Mouse (Mus musculus) liver, embryonic 13.5 days (tissue): ENCODE measurements around the gene Ttc41. TPM values are rescaled to one million over a fixed set of nuclear protein-coding genes. Genes with fewer than 3 reads are reported as not detected.

Experiments
- ATAC-seq: fragments of 200-750 bp; cut with Nextera tagmentation; 2 replicates; pipeline ENCODE4 v1.8.0; 2017; ENCODE audit warnings: low read depth, mild to moderate bottlenecking, moderate number of reproducible peaks, moderate library complexity
- DNase-seq: peaks from one replicate; pipeline ENCODE4 v3.0.0; 2022
- H3K27ac ChIP-seq: fragments of 300-500 bp; sonication (generic); 2 replicates; pipeline ENCODE4 v1.5.1; 2015; ENCODE audit warnings: moderate library complexity, mild to moderate bottlenecking, inconsistent platforms
- H3K27me3 ChIP-seq: fragments of 300-500 bp; sonication (generic); 2 replicates; pipeline ENCODE4 v1.6.1; 2015; ENCODE audit warnings: mild to moderate bottlenecking, inconsistent platforms
- H3K36me3 ChIP-seq: fragments of 300-500 bp; sonication (generic); 2 replicates; pipeline ENCODE4 v1.6.1; 2015; ENCODE audit warnings: mild to moderate bottlenecking, inconsistent platforms
- H3K4me1 ChIP-seq: fragments of 300-500 bp; sonication (generic); replicated peaks from 2 replicates; pipeline ENCODE4 v1.6.1; 2015; ENCODE audit warnings: inconsistent platforms
- H3K4me2 ChIP-seq: fragments of 300-500 bp; sonication (generic); 2 replicates; pipeline ENCODE4 v1.6.1; 2015; ENCODE audit warnings: inconsistent platforms, mild to moderate bottlenecking, moderate library complexity
- H3K4me3 ChIP-seq: fragments of 300-500 bp; sonication (generic); replicated peaks from 2 replicates; pipeline ENCODE4 v1.5.1; 2015; ENCODE audit warnings: mild to moderate bottlenecking, inconsistent platforms
- H3K9ac ChIP-seq: fragments of 300-500 bp; sonication (generic); 2 replicates; pipeline ENCODE4 v1.6.1; 2015; ENCODE audit warnings: mild to moderate bottlenecking, inconsistent platforms
- H3K9me3 ChIP-seq: fragments of 300-500 bp; sonication (generic); replicated peaks from 2 replicates; pipeline ENCODE4 v1.6.1; 2016; ENCODE audit warnings: inconsistent platforms
- WGBS: fragments of 180-500 bp; shearing (Covaris S2); methylation state at CpG from one replicate; pipeline ENCODE4 v1.1.7; 2015; ENCODE audit not compliant: insufficient replicate concordance; 5-methylcytosine and 5-hydroxymethylcytosine counted together
- polyA plus RNA-seq: library from polyadenylated mRNA; unstranded; fragments of >200 nt; fragmentation: Nextera tagmentation; extraction: Ambion mirVana; gene quantifications from 2 replicates; pipeline ENCODE4 v1.2.1, GENCODE M21; 2015

Ttc41 gene
- polyA plus RNA-seq, 1 experiment from 2014 or later = 0.69 TPM

DNA sequence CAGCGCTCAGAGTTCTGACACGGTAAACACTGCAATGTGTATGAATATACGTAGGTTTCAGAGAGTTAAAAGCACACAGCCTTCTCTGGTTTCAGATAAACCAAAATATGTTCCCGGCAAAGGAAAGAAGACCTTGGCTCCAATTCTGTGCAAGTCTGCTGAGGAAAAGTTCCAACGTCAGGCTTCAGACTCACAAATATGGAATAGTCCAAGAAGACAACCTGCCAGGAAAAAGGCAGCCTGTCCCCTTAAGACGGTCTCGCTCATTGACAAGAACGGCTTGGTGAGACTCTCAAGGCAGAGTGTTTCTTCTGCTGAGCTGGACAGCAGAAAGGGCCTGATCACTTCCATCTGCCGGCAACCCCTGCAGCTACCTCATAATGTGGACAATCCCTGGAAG, 70.7 kb downstream of the Ttc41 start:
- WGBS = 72% methylated on average over 9 of the region's 9 CpGs
- no peak for ATAC-seq
- no peaks in the 10 kb centered on the region for H3K36me3 ChIP-seq

GRCm38 (mm10) chr10:86777614-86778319, 72.2 kb downstream of the Ttc41 start:
- Histone ChIP-seq H3K9me3 (no peaks in the 10 kb centered on the region), H3K9ac (peak overlapping the region; percentile 58), H3K4me3 (peak overlapping the region; percentile 74), H3K36me3 (no peaks in the 10 kb centered on the region), H3K4me2 (peak overlapping the region; percentile 99), H3K4me1 (peaks cover 42% of the 10 kb centered on the region), H3K27ac (peak overlapping the region; percentile 39; the same call in 1 of the 2 replicates), H3K27me3 (no peaks in the 10 kb centered on the region)
- ATAC-seq (no peak), DNase-seq (no peak)
- WGBS = 32% methylated on average over 19 of the region's 19 CpGs

More for the DNA sequence above, 70.7 kb downstream of the Ttc41 start:
- no peak for DNase-seq
- Histone ChIP-seq H3K27me3 (no peaks in the 10 kb centered on the region), H3K4me1 (peaks cover 36% of the 10 kb centered on the region), H3K4me3 (no peak overlapping the region), H3K9me3 (no peaks in the 10 kb centered on the region), H3K9ac (no peak overlapping the region), H3K27ac (no peak overlapping the region), H3K4me2 (no peak overlapping the region)

DNA sequence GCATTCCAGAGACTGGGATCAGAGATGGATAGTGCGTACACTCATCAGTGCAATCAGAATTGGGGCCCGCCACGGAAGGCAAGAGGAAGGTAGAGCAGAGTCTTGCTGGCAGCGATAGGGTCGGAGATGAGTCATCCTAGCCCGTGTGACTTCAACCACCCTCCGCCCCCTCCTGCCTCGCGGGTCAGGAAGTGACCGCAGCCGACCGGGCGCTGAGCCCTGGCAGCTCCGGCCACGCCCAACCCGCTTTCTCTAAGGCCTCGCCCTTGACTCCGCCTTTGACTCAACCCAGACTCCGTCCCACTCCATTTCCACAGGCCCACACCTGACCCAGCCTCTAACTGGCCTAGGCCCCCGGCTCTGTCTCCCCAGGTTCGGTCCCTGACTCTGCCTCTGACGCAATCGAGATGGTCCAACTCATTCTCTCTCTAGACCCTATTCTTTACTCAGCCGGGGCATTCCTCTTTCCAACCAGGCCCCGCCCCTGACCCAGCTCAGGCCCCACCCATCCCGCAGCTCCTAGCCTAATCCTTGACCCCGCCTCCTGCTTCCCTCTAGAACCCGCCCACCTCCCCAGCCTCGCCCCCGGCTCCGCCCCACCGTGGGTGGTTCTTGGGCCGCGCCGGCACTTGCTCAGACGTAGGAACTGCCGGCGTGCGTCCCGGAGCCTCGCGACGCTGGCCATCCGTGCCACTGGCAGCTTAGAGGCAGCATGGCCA, 72.9 kb downstream of the Ttc41 start, which contains the start of gene Nt5dc3:
Gene Nt5dc3 (plus strand): TSS at position 608 of the 719 bp plus-strand sequence.
- H3K4me1 ChIP-seq = peaks cover 42% of the 10 kb centered on the region
- ATAC-seq (peak; percentile 95), DNase-seq (peak; percentile 95)
- peak within 1 kb of the TSS; percentile 82 for H3K9ac ChIP-seq
- H3K36me3 ChIP-seq = no peaks in the 10 kb centered on the region
- no peaks in the 10 kb centered on the region for H3K27me3 ChIP-seq
- WGBS = 1% methylated on average over 44 of the region's 44 CpGs
- peak within 1 kb of the TSS; percentile 72 for H3K27ac ChIP-seq
- H3K4me3 ChIP-seq = peak within 1 kb of the TSS; percentile 74
- H3K9me3 ChIP-seq = no peaks in the 10 kb centered on the region
- peak within 1 kb of the TSS; percentile 99 for H3K4me2 ChIP-seq

GRCm38 (mm10) chr10:86779117-86779755, 73.6 kb downstream of the Ttc41 start:
- H3K4me3 ChIP-seq = peak overlapping the region; percentile 74
- no peaks in the 10 kb centered on the region for H3K27me3 ChIP-seq
- peaks cover 42% of the 10 kb centered on the region for H3K4me1 ChIP-seq
- under 1% methylated on average over 56 of the region's 58 CpGs for WGBS
- no peaks in the 10 kb centered on the region for H3K36me3 ChIP-seq
- ATAC-seq = peak; percentile 8
- peak overlapping the region; percentile 82 for H3K9ac ChIP-seq
- H3K9me3 ChIP-seq = no peaks in the 10 kb centered on the region
- peak; percentile 36 for DNase-seq
- H3K27ac ChIP-seq = peak overlapping the region; percentile 43
- peak overlapping the region; percentile 99 for H3K4me2 ChIP-seq

GRCm38 (mm10) chr10:86779816-86780500, 74.3 kb downstream of the Ttc41 start:
- Histone ChIP-seq H3K27ac (no peak overlapping the region), H3K27me3 (no peaks in the 10 kb centered on the region), H3K36me3 (no peaks in the 10 kb centered on the region), H3K9me3 (no peaks in the 10 kb centered on the region), H3K9ac (peak overlapping the region; percentile 82), H3K4me1 (peaks cover 42% of the 10 kb centered on the region), H3K4me2 (peak overlapping the region; percentile 99), H3K4me3 (peak overlapping the region; percentile 74)
- 13% methylated on average over 12 of the region's 12 CpGs for WGBS
- ATAC-seq (no peak), DNase-seq (no peak)

DNA sequence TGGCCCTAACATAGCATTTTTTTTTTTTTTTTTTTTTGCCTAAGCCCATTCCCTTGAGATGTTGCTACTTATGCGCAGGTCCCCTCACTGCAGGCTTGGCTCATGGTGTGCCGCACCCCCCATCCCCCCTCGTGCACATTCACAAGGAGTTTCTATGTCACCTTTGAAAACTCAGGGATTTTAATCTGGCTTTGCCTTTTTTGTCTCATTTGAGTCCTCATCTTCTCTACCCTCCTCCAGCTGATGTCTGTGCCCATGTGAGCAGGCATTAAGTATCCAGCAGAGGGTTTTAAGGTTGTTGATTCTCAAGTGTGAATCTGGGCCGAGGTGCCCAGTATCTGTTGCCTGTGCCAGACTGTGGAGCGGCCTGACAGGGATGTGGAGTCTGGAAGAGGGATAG, 76.0 kb downstream of the Ttc41 start:
- Histone ChIP-seq H3K36me3 (no peaks in the 10 kb centered on the region), H3K4me3 (no peak overlapping the region), H3K9ac (no peak overlapping the region), H3K4me1 (peaks cover 42% of the 10 kb centered on the region), H3K9me3 (no peaks in the 10 kb centered on the region), H3K27ac (no peak overlapping the region), H3K4me2 (no peak overlapping the region), H3K27me3 (no peaks in the 10 kb centered on the region)
- no peak for DNase-seq
- 55% methylated on average over 5 of the region's 5 CpGs for WGBS
- ATAC-seq = no peak

GRCm38 (mm10) chr10:86782656-86783055, 77.0 kb downstream of the Ttc41 start:
- Histone ChIP-seq H3K9me3 (no peaks in the 10 kb centered on the region), H3K4me3 (no peak overlapping the region), H3K27ac (no peak overlapping the region), H3K27me3 (no peaks in the 10 kb centered on the region), H3K4me1 (peaks cover 40% of the 10 kb centered on the region), H3K9ac (no peak overlapping the region), H3K36me3 (no peaks in the 10 kb centered on the region), H3K4me2 (no peak overlapping the region)
- DNase-seq (no peak), ATAC-seq (no peak)
- 66% methylated on average over 5 of the region's 5 CpGs for WGBS

DNA sequence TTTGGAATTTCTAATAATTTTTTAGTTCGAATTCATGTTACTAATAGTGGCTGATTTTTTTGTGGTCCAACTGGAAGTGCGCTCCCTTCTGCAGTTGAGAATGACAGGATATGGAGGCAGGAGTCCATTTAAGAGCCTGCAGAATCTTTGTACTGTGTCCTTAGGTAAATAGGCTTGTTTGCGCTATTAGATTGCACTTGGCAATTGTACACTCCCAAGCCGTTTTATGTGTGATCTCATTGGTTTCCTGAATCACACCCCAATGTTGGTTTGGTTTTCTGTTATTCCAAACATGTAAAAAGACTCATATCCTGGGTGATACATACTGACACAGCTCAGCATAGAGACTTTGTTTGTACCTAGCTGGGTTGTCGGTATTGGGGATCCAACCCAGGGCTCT, 78.0 kb downstream of the Ttc41 start:
- Histone ChIP-seq H3K4me2 (no peak overlapping the region), H3K9me3 (no peaks in the 10 kb centered on the region), H3K27ac (no peak overlapping the region), H3K4me3 (no peak overlapping the region), H3K9ac (no peak overlapping the region), H3K36me3 (no peaks in the 10 kb centered on the region), H3K27me3 (no peaks in the 10 kb centered on the region), H3K4me1 (peaks cover 30% of the 10 kb centered on the region)
- DNase-seq (no peak), ATAC-seq (no peak)
- 68% methylated on average over 5 of the region's 5 CpGs for WGBS

DNA sequence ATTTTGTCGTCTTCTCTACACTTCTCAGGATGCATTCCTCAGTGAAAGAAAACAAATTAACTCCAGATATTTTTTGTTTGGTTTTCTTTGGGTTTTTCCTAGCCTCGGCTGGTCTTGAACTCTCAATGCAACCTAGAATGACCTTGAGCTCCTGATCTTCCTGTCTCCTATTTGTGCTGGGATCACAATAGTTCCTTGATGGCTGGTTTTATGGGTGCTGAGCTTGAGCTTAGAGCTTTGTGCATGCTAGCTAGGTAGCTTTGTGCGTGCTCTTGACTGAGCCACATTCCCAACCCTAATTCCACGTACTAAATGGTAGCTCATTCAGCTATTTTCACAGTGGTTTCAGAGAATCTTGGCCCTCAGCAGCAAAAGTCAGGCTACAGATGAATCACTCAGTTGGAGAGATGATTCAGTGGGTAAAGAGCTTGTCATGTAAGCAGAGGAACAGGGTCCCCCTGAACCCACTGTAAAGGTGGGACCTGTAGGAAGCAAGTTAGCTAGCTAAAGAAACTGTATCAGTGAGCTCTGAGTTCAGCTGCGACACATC, 78.6 kb downstream of the Ttc41 start:
- DNase-seq = no peak
- H3K4me3 ChIP-seq = no peak overlapping the region
- H3K9ac ChIP-seq = no peak overlapping the region
- H3K36me3 ChIP-seq = no peaks in the 10 kb centered on the region
- 77% methylated on average over 5 of the region's 5 CpGs for WGBS
- H3K9me3 ChIP-seq = no peaks in the 10 kb centered on the region
- no peak overlapping the region for H3K27ac ChIP-seq
- no peaks in the 10 kb centered on the region for H3K27me3 ChIP-seq
- H3K4me2 ChIP-seq = no peak overlapping the region
- peaks cover 27% of the 10 kb centered on the region for H3K4me1 ChIP-seq
- ATAC-seq = no peak

DNA sequence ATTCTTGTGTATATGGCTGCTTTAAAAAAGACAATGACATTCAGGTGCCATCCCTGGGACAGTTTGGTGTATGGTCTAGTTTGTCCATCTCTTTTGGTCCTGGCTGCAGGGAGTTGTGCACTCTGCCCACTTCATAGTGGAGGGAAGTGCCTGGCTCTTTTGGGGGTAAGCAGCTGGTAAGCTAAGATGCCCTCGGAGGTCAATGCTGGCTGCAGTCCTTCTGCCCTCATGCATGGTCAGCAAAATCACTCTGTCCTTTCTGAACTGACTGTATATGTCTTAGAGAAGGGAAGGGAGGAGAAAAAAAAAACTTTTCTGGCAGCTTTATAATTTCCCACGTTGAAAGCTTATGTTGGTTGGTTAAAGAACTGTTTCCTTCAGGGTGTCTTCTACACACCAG, 79.8 kb downstream of the Ttc41 start:
- WGBS = 54% methylated on average over 2 of the region's 2 CpGs
- Histone ChIP-seq H3K27me3 (no peaks in the 10 kb centered on the region), H3K27ac (no peak overlapping the region), H3K4me1 (peaks cover 15% of the 10 kb centered on the region), H3K9me3 (no peaks in the 10 kb centered on the region), H3K4me3 (no peak overlapping the region), H3K9ac (no peak overlapping the region), H3K4me2 (no peak overlapping the region), H3K36me3 (no peaks in the 10 kb centered on the region)
- DNase-seq (no peak), ATAC-seq (no peak)

DNA sequence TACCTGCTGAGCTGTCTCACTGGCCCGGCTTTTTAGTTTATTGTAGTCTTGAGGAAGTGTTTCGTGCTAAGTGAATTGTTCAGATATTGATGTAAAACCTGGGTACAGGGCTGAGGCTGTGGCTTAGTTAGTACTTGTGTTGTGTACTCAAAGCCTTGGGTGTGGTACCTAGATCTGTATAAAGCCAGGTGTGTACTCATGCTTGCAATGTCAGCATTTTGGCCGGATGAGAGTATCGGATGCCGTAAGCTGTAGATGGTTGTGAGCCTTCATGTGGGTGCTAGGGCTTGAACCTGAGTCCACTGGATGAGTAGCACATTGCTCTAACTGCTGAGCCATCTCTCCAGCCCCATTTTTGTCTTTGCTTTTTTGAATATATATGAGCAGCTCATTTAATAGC, 80.5 kb downstream of the Ttc41 start:
- DNase-seq = no peak
- Histone ChIP-seq H3K4me2 (no peak overlapping the region), H3K27ac (no peak overlapping the region), H3K27me3 (no peaks in the 10 kb centered on the region), H3K4me1 (peaks cover 8% of the 10 kb centered on the region), H3K36me3 (no peaks in the 10 kb centered on the region), H3K4me3 (no peak overlapping the region), H3K9ac (no peak overlapping the region), H3K9me3 (no peaks in the 10 kb centered on the region)
- WGBS = 83% methylated on average over 5 of the region's 5 CpGs
- no peak for ATAC-seq
